Mouse (Mus musculus) bone marrow macrophage, adult 2 months (primary cell): ENCODE data around the gene Snx11.

Experiments
- CTCF ChIP-seq: IDR thresholded peaks from 2 replicates; pipeline ENCODE4 v1.5.1; 2012; ENCODE audit warnings: low read depth, mild to moderate bottlenecking, low read length, moderate library complexity
- POLR2A ChIP-seq: IDR thresholded peaks from 2 replicates; pipeline ENCODE4 v1.6.1; 2012; ENCODE audit warnings: mild to moderate bottlenecking, low read depth, low read length, borderline replicate concordance

DNA sequence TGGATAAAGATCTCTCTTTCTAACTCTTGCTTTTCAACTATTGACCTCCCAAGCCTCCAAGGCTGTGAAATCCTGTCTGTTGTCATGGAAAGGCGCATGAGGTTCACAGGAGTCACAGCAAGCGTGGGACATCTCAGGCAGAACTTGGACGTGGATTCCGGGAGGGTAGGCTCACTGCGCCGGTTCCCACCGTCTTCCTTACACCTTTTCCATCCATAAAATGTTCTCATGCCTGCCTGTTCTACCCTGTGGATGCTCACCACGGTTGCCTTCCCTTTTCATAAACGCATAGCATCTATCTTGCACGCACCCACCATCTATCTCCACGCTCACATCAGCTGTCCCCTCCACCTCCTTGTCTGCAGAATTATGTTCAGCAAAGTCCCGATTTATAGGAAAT is 36.6 kb downstream of the Snx11 start:
- TF ChIP-seq POLR2A (no peak), CTCF (no peak)
